In the genomic region with DNA sequence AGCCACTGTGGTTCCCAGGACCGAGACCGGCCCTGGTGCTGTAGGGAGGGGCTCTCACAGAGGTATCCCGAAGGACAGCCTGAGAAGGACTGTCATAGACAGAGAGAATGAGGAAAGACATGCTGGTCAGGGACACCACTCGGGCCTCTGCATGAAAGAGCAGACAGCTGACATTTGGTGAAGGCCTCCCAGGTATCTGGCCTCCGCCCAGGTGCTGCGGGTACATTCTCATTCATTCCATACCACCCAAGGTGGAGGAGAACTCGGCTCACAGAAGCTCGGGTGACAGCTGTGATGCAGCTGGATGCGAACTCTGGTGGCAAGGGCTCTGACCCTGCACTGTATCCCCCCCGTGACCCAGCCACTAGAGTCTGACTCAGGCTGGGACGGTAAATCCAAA, we compare ENCODE assay signal across 32 mouse cellular contexts. TPM values are rescaled to one million over a fixed set of nuclear protein-coding genes. Genes with fewer than 3 reads are reported as not detected.
DNase-seq lines count a peak whose midpoint lies in the region; ATAC-seq and TF ChIP-seq lines count a peak whose summit lies in the region.
"Had no signal": no experiment of that assay in that cellular context is flagged by ENCODE, and none has a peak within 500 bp of the region (broad histone marks: within the 10 kb centered on the region; RNA-seq: fewer than 3 reads in every experiment).

No protein-coding gene starts in this region.

- DNase-seq in gastrocnemius, adult 2 months = no peak
- no peak for DNase-seq in gastrocnemius, postnatal 4 days (ENCODE audit: low spot score in 2 of 2)
- DNase-seq in lung, postnatal 0 days (ENCODE audit: low spot score) = no peak
- no peak for DNase-seq in lung, postnatal 10 days
- DNase-seq in liver, embryonic 13.5 days = no peak
- no peak for DNase-seq in spleen, adult 18-20 months
- DNase-seq: adrenal gland, postnatal 25 days; cerebellum, adult 18-20 months; embryo, embryonic 11 days; gastrocnemius, postnatal 25 days; heart, adult 18-20 months; heart, postnatal 14 days; kidney, adult 9 months; kidney, postnatal 10 days; lung, adult 2 months; retina, postnatal 1 day; right cerebral cortex, postnatal 14 days; thymus, postnatal 14 days had no signal

- H3K36me3 ChIP-seq in hindbrain, embryonic 15.5 days = no peaks in the 10 kb centered on the region
- H3K36me3 ChIP-seq in hindbrain, embryonic 16.5 days (ENCODE audit: control insufficient read depth, insufficient read depth, low read length) = no peaks in the 10 kb centered on the region
- no peaks in the 10 kb centered on the region for H3K36me3 ChIP-seq in lung, postnatal 0 days (ENCODE audit: insufficient read depth, low read length)
- no peaks in the 10 kb centered on the region for H3K36me3 ChIP-seq in liver, embryonic 13.5 days
- H3K36me3 ChIP-seq: embryonic facial prominence, embryonic 12.5 days; midbrain, embryonic 12.5 days; stomach, embryonic 15.5 days had no signal

- no peak for TF ChIP-seq EP300 in lung, postnatal 0 days (IDR thresholded peaks at IDR 0.05)

- H3K4me1 ChIP-seq in hindbrain, embryonic 15.5 days (replicated peaks) = peaks cover 50% of the 10 kb centered on the region
- peaks cover 40% of the 10 kb centered on the region for H3K4me1 ChIP-seq in hindbrain, embryonic 16.5 days (ENCODE audit: control insufficient read depth, insufficient read depth, low read depth, low read length)
- peaks cover 17% of the 10 kb centered on the region; the same call in 1 of the 2 replicates for H3K4me1 ChIP-seq in lung, postnatal 0 days (ENCODE audit: insufficient read depth, low read depth, low read length)
- H3K4me1 ChIP-seq in liver, embryonic 13.5 days (replicated peaks) = peaks cover 96% of the 10 kb centered on the region

- 72% methylated on average over 11 of the region's 11 CpGs for WGBS in hindbrain, embryonic 15.5 days
- 68% methylated on average over 11 of the region's 11 CpGs for WGBS in hindbrain, embryonic 16.5 days
- WGBS in lung, postnatal 0 days = 67% methylated on average over 11 of the region's 11 CpGs
- 50% methylated on average over 11 of the region's 11 CpGs for WGBS in liver, embryonic 13.5 days (ENCODE audit: insufficient replicate concordance)

- intact Hi-C loops in gastrocnemius, adult 2 months (cut with DNase I) = loop anchor here (5.0 kb wide), 1 partner anchor 44 kb away; a partner anchor contains a TSS

- no peak for TF ChIP-seq CTCF in gastrocnemius, adult 2 months (IDR thresholded peaks at IDR 0.05)
- TF ChIP-seq CTCF in lung, postnatal 0 days (IDR thresholded peaks at IDR 0.05) = no peak

- no peaks in the 10 kb centered on the region for H3K9me3 ChIP-seq in hindbrain, embryonic 15.5 days
- H3K9me3 ChIP-seq in hindbrain, embryonic 16.5 days (ENCODE audit: control insufficient read depth, low read length) = no peaks in the 10 kb centered on the region
- H3K9me3 ChIP-seq in lung, postnatal 0 days (ENCODE audit: low read length) = no peaks in the 10 kb centered on the region
- H3K9me3 ChIP-seq in liver, embryonic 13.5 days (replicated peaks) = no peaks in the 10 kb centered on the region
- H3K9me3 ChIP-seq: embryonic facial prominence, embryonic 12.5 days; midbrain, embryonic 12.5 days; stomach, embryonic 15.5 days had no signal

- H3K27me3 ChIP-seq in hindbrain, embryonic 15.5 days = no peaks in the 10 kb centered on the region
- H3K27me3 ChIP-seq in hindbrain, embryonic 16.5 days (replicated peaks; ENCODE audit: control insufficient read depth, insufficient read depth, low read length) = no peaks in the 10 kb centered on the region
- 0 out of 2 replicates have a peak, but pooled peaks cover 3% of the 10 kb centered on the region for H3K27me3 ChIP-seq in lung, postnatal 0 days (replicated peaks; ENCODE audit: insufficient read depth, low read length)
- peaks cover 25% of the 10 kb centered on the region for H3K27me3 ChIP-seq in liver, embryonic 13.5 days

- 0 out of 2 replicates have a peak overlapping the region, but pooled peaks have one; percentile 3 for H3K4me2 ChIP-seq in hindbrain, embryonic 15.5 days
- no peak overlapping the region for H3K4me2 ChIP-seq in hindbrain, embryonic 16.5 days (ENCODE audit: low read length)
- no peak overlapping the region for H3K4me2 ChIP-seq in lung, postnatal 0 days (replicated peaks; ENCODE audit: low read depth, low read length)
- H3K4me2 ChIP-seq in liver, embryonic 13.5 days = peak overlapping the region; percentile 91; the same call in 1 of the 2 replicates
- H3K4me2 ChIP-seq: embryonic facial prominence, embryonic 12.5 days; stomach, embryonic 15.5 days had no signal

- H3K9ac ChIP-seq in hindbrain, embryonic 15.5 days = 0 out of 2 replicates have a peak overlapping the region, but pooled peaks have one; percentile 1
- H3K9ac ChIP-seq in hindbrain, embryonic 16.5 days (ENCODE audit: low read depth, low read length) = no peak overlapping the region
- H3K9ac ChIP-seq in lung, postnatal 0 days (replicated peaks; ENCODE audit: low read depth) = no peak overlapping the region
- H3K9ac ChIP-seq in liver, embryonic 13.5 days = no peak overlapping the region
- H3K9ac ChIP-seq: embryonic facial prominence, embryonic 12.5 days; midbrain, embryonic 12.5 days; stomach, embryonic 15.5 days had no signal

- H3K27ac ChIP-seq in gastrocnemius, adult 2 months = peak overlapping the region; percentile 41; the same call in 1 of the 2 replicates
- no peak overlapping the region for H3K27ac ChIP-seq in hindbrain, embryonic 15.5 days (replicated peaks)
- H3K27ac ChIP-seq in hindbrain, embryonic 16.5 days (ENCODE audit: low read depth, low read length) = no peak overlapping the region
- H3K27ac ChIP-seq in lung, postnatal 0 days (ENCODE audit: low read length) = peak overlapping the region; percentile 12; the same call in 1 of the 2 replicates
- H3K27ac ChIP-seq in liver, embryonic 13.5 days = peak overlapping the region; percentile 56; the same call in 1 of the 2 replicates
- H3K27ac ChIP-seq: embryonic facial prominence, embryonic 12.5 days; midbrain, embryonic 12.5 days; stomach, embryonic 15.5 days had no signal

- H3K4me3 ChIP-seq in gastrocnemius, adult 2 months = no peak overlapping the region
- H3K4me3 ChIP-seq in hindbrain, embryonic 15.5 days = no peak overlapping the region
- H3K4me3 ChIP-seq in hindbrain, embryonic 16.5 days (ENCODE audit: low read length) = no peak overlapping the region
- H3K4me3 ChIP-seq in lung, postnatal 0 days (ENCODE audit: low read depth, low read length) = no peak overlapping the region
- no peak overlapping the region for H3K4me3 ChIP-seq in liver, embryonic 13.5 days (replicated peaks)
- H3K4me3 ChIP-seq: embryonic facial prominence, embryonic 12.5 days; midbrain, embryonic 12.5 days; stomach, embryonic 15.5 days had no signal

- no peak for ATAC-seq in hindbrain, embryonic 15.5 days (ENCODE audit: low FRiP score, low read depth)
- ATAC-seq in hindbrain, embryonic 16.5 days = no peak
- ATAC-seq in lung, postnatal 0 days = no peak
- no peak for ATAC-seq in liver, embryonic 13.5 days (ENCODE audit: low read depth)
- ATAC-seq: CD4-positive, CD25-positive, alpha-beta regulatory T cell, adult 4 months; forebrain, embryonic 14.5 days; intestine, postnatal 0 days had no signal

RNA-seq across cellular contexts. Expression of a gene that starts 3.7 kb away (rescaled TPM):
- total RNA-seq in gastrocnemius, adult 2 months (2021) = 10 to 100 TPM; 15.7 to 65.1 TPM
- 10 to 100 TPM; 12.7 to 14.8 TPM for total RNA-seq in gastrocnemius, postnatal 4 days (2021)
- polyA plus RNA-seq in hindbrain, embryonic 15.5 days (2015; fragmentation: Nextera tagmentation; extraction: Ambion mirVana) = 9.7 and 11.4 TPM in 2 replicates
- 6.0 and 8.2 TPM in 2 replicates for polyA plus RNA-seq in hindbrain, embryonic 16.5 days (2015; fragmentation: Nextera tagmentation; extraction: Ambion mirVana)
- 11.1 and 12.2 TPM in 2 replicates for polyA plus RNA-seq in lung, postnatal 0 days (2015; fragmentation: Nextera tagmentation; extraction: Ambion mirVana)
- 4.3 and 5.5 TPM in 2 replicates for polyA plus RNA-seq in liver, embryonic 13.5 days (2015; fragmentation: Nextera tagmentation; extraction: Ambion mirVana)
- polyA plus RNA-seq: CD4-positive, CD25-positive, alpha-beta regulatory T cell, adult 4 months had no signal

RNA-seq across cellular contexts. Expression of a gene that starts 44.8 kb away (rescaled TPM):
- total RNA-seq in gastrocnemius, adult 2 months (2021) = 10 to 100 TPM; 60.2 to 60.9 TPM
- total RNA-seq in gastrocnemius, postnatal 4 days (2021) = 10 to 100 TPM; 71.8 to 90.1 TPM
- 62.1 and 65.9 TPM in 2 replicates for polyA plus RNA-seq in hindbrain, embryonic 15.5 days (2015; fragmentation: Nextera tagmentation; extraction: Ambion mirVana)
- polyA plus RNA-seq in hindbrain, embryonic 16.5 days (2015; fragmentation: Nextera tagmentation; extraction: Ambion mirVana) = 54.2 and 63.0 TPM in 2 replicates
- 41.5 and 44.3 TPM in 2 replicates for polyA plus RNA-seq in lung, postnatal 0 days (2015; fragmentation: Nextera tagmentation; extraction: Ambion mirVana)
- polyA plus RNA-seq in liver, embryonic 13.5 days (2015; fragmentation: Nextera tagmentation; extraction: Ambion mirVana) = 129 and 138 TPM in 2 replicates

RNA-seq across cellular contexts. Expression of a gene that starts 50.6 kb away (rescaled TPM):
- total RNA-seq in gastrocnemius, adult 2 months (2021) = 1 to 10 TPM in 1 of 2 experiments, under 1 TPM in 1; 0.67 to 5.5 TPM
- total RNA-seq in gastrocnemius, postnatal 4 days (2021) = under 1 TPM; 0.23 to 0.32 TPM
- not detected in 2 replicates for polyA plus RNA-seq in hindbrain, embryonic 15.5 days (2015; fragmentation: Nextera tagmentation; extraction: Ambion mirVana)
- polyA plus RNA-seq in hindbrain, embryonic 16.5 days (2015; fragmentation: Nextera tagmentation; extraction: Ambion mirVana) = not detected in 2 replicates
- polyA plus RNA-seq in lung, postnatal 0 days (2015; fragmentation: Nextera tagmentation; extraction: Ambion mirVana) = 0.94 and 1.0 TPM in 2 replicates
- not detected in 2 replicates for polyA plus RNA-seq in liver, embryonic 13.5 days (2015; fragmentation: Nextera tagmentation; extraction: Ambion mirVana)
- total RNA-seq: heart, adult 18-20 months; layer of hippocampus, postnatal 10 days; left cerebral cortex, postnatal 14 days; megakaryocyte progenitor cell, adult 5-6 weeks had no signal
- polyA plus RNA-seq: CD4-positive, CD25-positive, alpha-beta regulatory T cell, adult 4 months; forebrain, embryonic 14.5 days; heart, embryonic 14.5 days; limb, embryonic 11.5 days; midbrain, embryonic 12.5 days; neural tube, embryonic 14.5 days had no signal

Comparison
In these comparisons a context has a peak if more than half of its experiments do, and no peak if none do; other contexts are left out.
1. H3K4me2 ChIP-seq: peak in hindbrain, embryonic 15.5 days (single experiment) and liver, embryonic 13.5 days (single experiment); none in hindbrain, embryonic 16.5 days (single experiment) and lung, postnatal 0 days (single experiment).
2. H3K27ac ChIP-seq: peak in gastrocnemius, adult 2 months (single experiment), lung, postnatal 0 days (single experiment) and liver, embryonic 13.5 days (single experiment); none in hindbrain, embryonic 15.5 days (single experiment) and hindbrain, embryonic 16.5 days (single experiment).